Mouse (Mus musculus) CD4-positive, CD25-positive, alpha-beta regulatory T cell, adult 9 weeks (primary cell): ENCODE data around the gene Ccar1. TPM values are rescaled to one million over a fixed set of nuclear protein-coding genes. Genes with fewer than 3 reads are reported as not detected.

Experiments used
- polyA plus RNA-seq: library from polyadenylated mRNA; unstranded; fragments of 100-300 nt; shearing (Covaris generic); gene quantifications from one replicate; pipeline ENCODE4 v1.2.1, GENCODE M21; 2017

The Ccar1 gene
- polyA plus RNA-seq, result 146 TPM

DNA sequence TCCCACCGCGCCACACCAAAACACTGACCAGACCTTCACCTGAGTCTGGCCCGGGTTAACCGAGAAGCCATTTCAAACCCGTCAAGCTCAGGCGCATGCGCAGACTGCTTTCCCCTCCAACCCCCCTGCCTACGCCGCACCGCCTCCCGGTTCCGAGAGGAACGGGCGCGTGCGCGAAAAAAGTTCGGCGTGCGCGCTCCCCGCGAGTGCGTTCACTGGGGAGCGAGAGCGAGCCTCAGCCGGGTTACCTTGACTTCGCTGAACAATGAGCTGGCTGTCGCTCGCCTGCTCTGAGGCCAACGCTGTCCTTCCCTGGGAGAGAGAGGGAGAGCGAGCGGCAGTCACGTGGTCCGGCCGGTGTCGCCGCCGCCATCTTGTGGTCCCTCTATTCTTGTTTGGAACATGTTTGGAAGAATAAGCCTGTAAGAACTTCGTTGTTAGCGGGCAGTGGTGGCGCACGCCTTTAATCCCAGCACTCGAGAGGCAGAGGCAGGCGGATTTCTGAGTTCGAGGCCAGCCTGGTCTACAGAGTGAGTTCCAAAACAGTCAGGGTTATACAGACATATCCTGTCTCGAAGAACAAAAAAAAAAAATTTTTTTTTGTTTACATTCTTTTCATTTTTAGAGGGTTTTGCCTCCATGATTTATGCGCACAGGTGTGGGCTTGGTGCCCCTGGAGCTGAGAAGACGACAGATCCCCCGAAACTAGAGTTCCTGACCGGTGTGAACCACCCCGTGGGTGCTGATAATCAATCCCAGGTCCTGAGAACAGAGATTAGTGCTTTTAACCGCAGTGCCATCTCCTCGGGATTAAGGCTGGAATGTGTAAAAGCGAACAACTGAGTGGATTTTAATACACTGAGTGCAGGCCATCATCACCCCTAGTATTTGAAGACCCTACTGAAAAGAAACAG, at the start of gene Ccar1:
Ccar1 (minus strand) TSS at position 110 of the 914 bp plus-strand sequence.

DNA sequence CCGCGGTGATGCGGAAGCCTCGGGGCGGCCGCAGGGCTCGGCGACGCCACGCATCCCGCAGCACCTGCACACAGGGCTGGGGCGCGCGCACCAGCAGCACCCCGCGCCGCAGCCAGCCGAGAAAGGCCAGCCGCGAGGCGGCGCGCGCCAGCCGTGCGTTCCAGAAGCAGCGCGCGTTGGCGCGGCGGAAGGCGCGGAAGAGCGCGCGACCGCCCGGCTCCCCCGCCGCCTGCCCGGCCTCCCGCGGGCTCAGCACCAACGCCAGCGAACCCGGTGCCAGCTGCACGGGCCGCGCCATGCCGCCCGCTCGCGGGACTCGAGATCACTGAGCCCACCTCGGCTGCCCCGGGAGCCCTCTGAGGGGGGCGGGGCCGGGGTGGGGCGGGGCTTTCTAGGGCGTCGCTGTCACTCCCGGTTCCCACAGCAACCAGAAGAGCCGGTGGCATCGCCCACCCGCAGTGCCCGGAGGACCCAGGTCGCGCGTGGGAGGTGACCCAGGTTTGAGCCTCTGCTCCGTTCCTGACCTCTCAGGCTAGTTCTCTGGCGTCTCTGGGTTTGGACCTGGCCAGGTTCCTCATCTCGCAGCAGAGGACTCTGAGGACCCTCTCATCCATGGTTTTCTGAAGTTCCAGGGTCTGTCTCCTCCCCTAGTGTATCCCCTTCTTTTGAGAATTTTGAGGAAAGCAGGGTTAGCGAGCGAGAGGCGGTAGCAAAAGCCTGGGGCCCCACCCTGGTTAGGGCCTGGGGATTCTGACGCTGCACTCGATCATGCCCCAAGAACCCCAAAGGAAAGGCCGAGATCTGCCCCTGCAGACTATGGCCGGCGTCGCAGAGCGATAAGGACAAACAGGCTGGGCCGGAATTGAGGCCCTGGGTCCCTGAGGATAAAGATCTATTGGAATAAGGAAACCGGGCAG, 66.1 kb downstream of the Ccar1 start, which contains the start of gene Stox1:
Stox1 (minus strand) TSS at position 358 of the 917 bp plus-strand sequence.

Other genes starting within 250 kb of the Ccar1 start
- gene Kif1bp, start 213.8 kb downstream of the Ccar1 start, polyA plus RNA-seq, result 4.2 TPM
- 55.4 TPM for gene Ddx21, start 190.0 kb downstream of the Ccar1 start, polyA plus RNA-seq
- gene Ddx50, start 141.1 kb downstream of the Ccar1 start, polyA plus RNA-seq, result 155 TPM
- 2.3 TPM for gene Stox1, start 66.2 kb downstream of the Ccar1 start, polyA plus RNA-seq
- 16.0 TPM for gene Tet1, start 116.7 kb upstream of the Ccar1 start, polyA plus RNA-seq
- 2.9 TPM for gene Slc25a16, start 128.3 kb upstream of the Ccar1 start, polyA plus RNA-seq
- gene Dna2, start 154.7 kb upstream of the Ccar1 start, polyA plus RNA-seq, result 2.1 TPM
- gene Rufy2, start 187.9 kb upstream of the Ccar1 start, polyA plus RNA-seq, result 45.4 TPM
- 74.6 TPM for gene Hnrnph3, start 231.9 kb upstream of the Ccar1 start, polyA plus RNA-seq
- gene Pbld2, start 232.0 kb upstream of the Ccar1 start, polyA plus RNA-seq, result 1.0 TPM